29 mouse cellular contexts compared by ENCODE assay signal in genomic region chr15:102533926-102534325, GRCm38 (mm10). TPM values are rescaled to one million over a fixed set of nuclear protein-coding genes. Genes with fewer than 3 reads are reported as not detected.
"Had no signal": no experiment of that assay in that cellular context is flagged by ENCODE, and none has a peak within 500 bp of the region (broad histone marks: within the 10 kb centered on the region; RNA-seq: fewer than 3 reads in every experiment).

No protein-coding gene starts in this region.

- ATAC-seq: midbrain, embryonic 16.5 days had no signal

- DNase-seq: kidney, adult 9 months; kidney, postnatal 14 days; kidney, postnatal 4 days; layer of hippocampus, postnatal 36 days; liver, embryonic 13.5 days; lung, adult 2 months; lung, postnatal 14 days; lung, postnatal 4 days; right cerebral cortex, adult 18-20 months; right cerebral cortex, postnatal 14 days; right cerebral cortex, postnatal 4 days; thymus, adult 2 months; thymus, postnatal 14 days; thymus, postnatal 4 days had no signal

- H3K27ac ChIP-seq: left cerebral cortex, adult 2 months; limb, embryonic 12.5 days; limb, embryonic 15.5 days; liver, embryonic 13.5 days; midbrain, embryonic 12.5 days; stomach, postnatal 0 days had no signal

- H3K9me3 ChIP-seq: limb, embryonic 12.5 days; limb, embryonic 15.5 days; liver, embryonic 13.5 days; midbrain, embryonic 12.5 days had no signal

- H3K9ac ChIP-seq: limb, embryonic 12.5 days; limb, embryonic 15.5 days; liver, embryonic 13.5 days; midbrain, embryonic 12.5 days had no signal

- H3K4me1 ChIP-seq: limb, embryonic 12.5 days; limb, embryonic 15.5 days; liver, embryonic 13.5 days; midbrain, embryonic 12.5 days had no signal

- H3K27me3 ChIP-seq: limb, embryonic 12.5 days; limb, embryonic 15.5 days; liver, embryonic 13.5 days; midbrain, embryonic 12.5 days had no signal

- H3K4me3 ChIP-seq: left cerebral cortex, adult 2 months; limb, embryonic 12.5 days; limb, embryonic 15.5 days; liver, embryonic 13.5 days; midbrain, embryonic 12.5 days had no signal

RNA-seq across cellular contexts. Expression of gene Gm10337, which starts 30.4 kb away (rescaled TPM):
- total RNA-seq: layer of hippocampus, adult 18-20 months; layer of hippocampus, postnatal 10 days; layer of hippocampus, postnatal 36 days; left cerebral cortex, adult 2 months; left cerebral cortex, postnatal 10 days; left cerebral cortex, postnatal 36 days; megakaryocyte progenitor cell, adult 5-6 weeks; megakaryocyte-erythroid progenitor cell, adult 5-6 weeks had no signal
- polyA plus RNA-seq: limb, embryonic 12.5 days; liver, embryonic 13.5 days; liver, embryonic 16.5 days; lung, adult 2 months; lung, embryonic 16.5 days; midbrain, embryonic 16.5 days; neural tube, embryonic 14.5 days; stomach, postnatal 0 days; thymus, adult 2 months had no signal
